Mouse (Mus musculus) large intestine, adult 2 months (tissue): ENCODE measurements around the gene Fbxo10. TPM values are rescaled to one million over a fixed set of nuclear protein-coding genes. Genes with fewer than 3 reads are reported as not detected.
A peak's percentile ranks its signal among the peaks of the same experiment; 100 is the strongest.
"Not testable (repeated sequence)": the region's sequence is repeated elsewhere in the genome, so short reads cannot be mapped to it uniquely, and the experiment has no call there.

Experiments
- DNase-seq: peaks from one replicate; pipeline ENCODE4 v3.0.0-alpha.2; 2012; ENCODE audit warnings: low read depth, low spot score
- WGBS: fragments of 180-500 bp; shearing (Covaris S2); methylation state at CpG from one replicate; pipeline ENCODE4 v1.1.7; 2018; 5-methylcytosine and 5-hydroxymethylcytosine counted together
- polyA plus RNA-seq: library from polyadenylated mRNA; depleted of rRNA; stranded (reverse); fragments of >200 nt; gene quantifications from 2 replicates; pipeline ENCODE4 v1.2.3, GENCODE M21; 2012

Fbxo10 gene
- polyA plus RNA-seq, 1 experiment, result 2.0 TPM

DNA sequence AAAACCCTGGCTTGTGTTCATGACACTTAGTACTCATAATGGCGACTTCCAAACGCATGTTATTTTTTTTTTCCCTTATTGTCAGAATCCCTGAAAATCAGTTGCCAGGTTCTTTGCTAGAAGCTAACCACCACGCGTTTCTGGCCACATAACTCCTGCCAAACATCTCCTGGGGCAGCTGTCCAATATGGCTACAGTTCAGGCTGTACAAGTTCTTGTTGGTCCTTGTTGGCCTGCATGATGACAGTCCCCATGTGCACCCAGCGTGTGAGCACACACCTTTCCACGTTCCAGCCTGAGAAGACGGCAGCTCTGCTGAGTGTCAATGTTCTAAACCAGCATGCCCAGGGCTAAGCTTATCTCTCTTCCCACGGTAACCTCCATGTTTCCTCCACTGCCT lies 29.0 kb downstream of the Fbxo10 start:
- 84% methylated on average over 8 of the region's 8 CpGs for WGBS
- DNase-seq, result no peak

DNA sequence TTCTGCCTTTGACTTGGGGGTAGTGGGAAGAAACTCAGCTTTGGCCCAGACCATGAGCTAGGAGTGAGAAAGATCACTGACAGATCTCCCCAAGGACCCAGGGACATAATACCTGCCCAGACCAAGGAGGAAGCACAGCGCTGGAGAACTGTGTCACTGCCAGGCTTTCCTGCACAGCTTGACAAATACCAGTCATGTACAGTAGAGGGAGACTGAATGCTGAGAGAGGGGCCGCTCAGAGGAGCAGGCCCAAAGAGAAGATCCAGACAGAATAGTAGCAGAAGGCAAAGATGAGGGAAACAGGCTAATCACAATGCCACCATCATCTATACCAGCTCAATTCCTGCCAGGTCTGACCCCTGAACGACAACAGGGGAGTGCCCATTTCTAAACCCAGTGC lies 29.5 kb downstream of the Fbxo10 start:
- 50% methylated on average over 3 of the region's 3 CpGs for WGBS
- DNase-seq, result no peak

DNA sequence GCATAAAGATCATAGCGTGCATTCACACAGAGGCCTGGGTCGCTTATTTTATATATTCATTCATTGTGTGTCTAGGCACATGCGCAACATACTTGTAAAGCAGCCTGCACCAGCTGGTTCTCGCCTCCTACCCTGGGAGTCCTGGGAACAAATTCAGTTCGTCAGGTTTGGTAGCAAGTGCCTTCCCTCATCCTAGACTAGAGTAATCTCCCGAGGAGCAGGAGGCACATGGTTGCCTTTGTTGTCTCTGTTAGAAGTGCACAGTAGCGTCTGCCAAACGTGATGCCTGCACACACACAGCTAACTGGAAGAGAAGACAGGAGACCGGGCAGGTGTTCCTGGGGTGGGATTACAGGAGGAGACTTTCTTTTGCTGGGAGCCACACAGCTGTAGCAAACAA lies 36.4 kb downstream of the Fbxo10 start:
- DNase-seq, result no peak
- WGBS, result 77% methylated on average over 9 of the region's 9 CpGs

DNA sequence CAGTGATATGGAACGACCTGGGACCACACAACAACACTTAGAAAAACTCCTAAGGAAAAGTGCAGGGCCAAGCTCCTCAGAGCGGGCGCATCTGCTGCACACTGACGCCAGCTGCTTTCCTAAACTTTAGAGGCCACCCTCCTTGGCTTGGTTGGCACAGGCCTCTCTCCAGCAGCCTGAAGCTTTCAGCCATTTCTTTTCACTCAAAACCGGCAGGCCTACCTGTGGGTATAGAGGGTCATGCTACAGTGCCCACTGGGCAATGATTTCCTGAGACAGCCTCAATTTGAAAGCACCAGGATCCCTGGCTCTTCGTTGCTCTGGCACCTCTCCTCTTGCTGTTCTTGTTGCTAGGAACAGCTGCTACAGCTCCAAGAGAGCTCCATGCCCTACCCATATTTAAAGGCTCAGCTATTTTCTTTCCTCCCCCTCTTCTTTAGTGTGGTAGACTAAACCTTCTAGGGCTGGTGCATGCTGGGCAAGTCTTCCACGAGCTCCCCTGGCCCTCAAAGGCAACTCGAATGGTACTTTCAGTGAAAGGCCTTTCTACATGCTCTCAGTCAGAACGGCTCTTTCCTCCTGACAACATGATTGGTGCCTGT lies 37.0 kb downstream of the Fbxo10 start:
- DNase-seq, result no peak
- WGBS, result 84% methylated on average over 9 of the region's 9 CpGs

DNA sequence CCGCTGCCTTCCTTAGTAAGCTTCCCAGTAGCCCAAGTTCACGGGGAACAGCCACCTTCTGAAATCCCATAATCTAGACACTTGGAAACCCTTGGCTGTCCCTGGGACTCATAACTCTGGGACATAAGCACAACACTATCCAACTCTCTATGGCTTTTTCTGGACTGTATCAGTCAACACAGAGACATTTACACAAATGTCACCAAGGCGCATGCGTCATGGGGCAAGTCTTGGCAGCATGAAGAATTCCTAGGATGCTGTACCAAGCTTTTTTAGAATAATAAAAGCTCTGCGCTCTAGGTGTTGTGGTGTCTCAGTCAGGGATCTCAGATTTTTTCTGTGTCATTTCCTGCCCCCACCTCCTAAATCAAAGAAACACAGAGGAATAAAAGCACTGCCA lies 37.7 kb downstream of the Fbxo10 start:
- DNase-seq, result no peak
- 92% methylated on average over 5 of the region's 5 CpGs for WGBS

DNA sequence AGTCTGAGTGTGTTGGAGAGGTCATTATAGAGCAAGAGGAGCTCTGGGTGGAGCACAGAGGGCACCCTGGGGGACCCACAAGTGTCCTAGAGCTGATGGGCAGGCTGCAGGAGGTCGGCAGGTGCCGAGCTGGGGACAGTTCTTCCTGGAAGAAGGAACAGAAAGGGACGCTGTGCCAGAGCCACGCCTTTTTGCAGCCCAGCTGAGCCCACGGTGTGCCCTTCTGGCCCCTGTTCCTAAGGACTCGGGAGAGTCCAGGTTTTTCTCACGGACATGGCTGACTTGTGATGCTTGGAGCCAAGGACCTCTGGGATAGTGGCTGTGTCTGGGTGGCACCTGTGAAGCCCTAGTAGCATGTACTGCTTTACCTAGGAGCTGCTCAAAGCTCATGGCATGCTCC lies 43.6 kb downstream of the Fbxo10 start:
- DNase-seq, result no peak
- WGBS, result 30% methylated on average over 7 of the region's 7 CpGs

DNA sequence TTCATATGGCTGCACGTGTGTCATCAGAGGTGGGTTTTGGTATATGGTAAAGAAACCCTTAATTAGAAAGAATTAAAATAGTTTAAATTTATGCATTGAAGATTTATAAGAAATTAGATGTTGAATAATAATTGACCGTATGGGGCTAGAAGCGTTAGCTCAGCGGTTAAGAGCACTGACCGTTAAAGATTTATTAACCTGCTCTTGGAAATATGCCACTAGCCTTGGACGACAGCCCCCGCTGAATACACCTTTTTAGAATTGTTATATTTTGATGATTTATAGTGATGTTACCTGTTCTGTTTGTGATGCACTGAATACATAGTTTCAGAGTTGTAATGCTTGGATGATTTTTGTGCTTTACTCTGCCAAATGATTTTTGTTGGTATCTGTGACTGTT lies 44.9 kb downstream of the Fbxo10 start:
- 90% methylated on average over 7 of the region's 7 CpGs for WGBS
- DNase-seq, result not testable (repeated sequence)

DNA sequence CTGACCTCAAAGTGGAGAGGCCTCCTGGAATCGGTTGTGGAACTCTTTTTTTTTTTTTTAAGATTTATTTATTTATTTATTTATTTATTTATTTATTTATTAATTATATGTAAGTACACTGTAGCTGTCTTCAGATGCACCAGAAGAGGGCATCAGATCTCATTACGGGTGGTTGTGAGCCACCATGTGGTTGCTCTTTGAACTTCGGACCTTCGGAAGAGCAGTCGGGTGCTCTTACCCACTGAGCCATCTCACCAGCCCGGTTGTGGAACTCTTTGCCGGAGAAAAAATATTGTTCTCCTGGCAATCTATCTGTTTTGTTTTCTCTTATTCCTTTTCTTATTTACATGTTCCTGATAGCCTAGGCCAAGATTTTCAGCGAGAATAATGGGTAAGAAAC lies 45.5 kb downstream of the Fbxo10 start:
- WGBS, result 70% methylated on average over 8 of the region's 8 CpGs
- not testable (repeated sequence) for DNase-seq

DNA sequence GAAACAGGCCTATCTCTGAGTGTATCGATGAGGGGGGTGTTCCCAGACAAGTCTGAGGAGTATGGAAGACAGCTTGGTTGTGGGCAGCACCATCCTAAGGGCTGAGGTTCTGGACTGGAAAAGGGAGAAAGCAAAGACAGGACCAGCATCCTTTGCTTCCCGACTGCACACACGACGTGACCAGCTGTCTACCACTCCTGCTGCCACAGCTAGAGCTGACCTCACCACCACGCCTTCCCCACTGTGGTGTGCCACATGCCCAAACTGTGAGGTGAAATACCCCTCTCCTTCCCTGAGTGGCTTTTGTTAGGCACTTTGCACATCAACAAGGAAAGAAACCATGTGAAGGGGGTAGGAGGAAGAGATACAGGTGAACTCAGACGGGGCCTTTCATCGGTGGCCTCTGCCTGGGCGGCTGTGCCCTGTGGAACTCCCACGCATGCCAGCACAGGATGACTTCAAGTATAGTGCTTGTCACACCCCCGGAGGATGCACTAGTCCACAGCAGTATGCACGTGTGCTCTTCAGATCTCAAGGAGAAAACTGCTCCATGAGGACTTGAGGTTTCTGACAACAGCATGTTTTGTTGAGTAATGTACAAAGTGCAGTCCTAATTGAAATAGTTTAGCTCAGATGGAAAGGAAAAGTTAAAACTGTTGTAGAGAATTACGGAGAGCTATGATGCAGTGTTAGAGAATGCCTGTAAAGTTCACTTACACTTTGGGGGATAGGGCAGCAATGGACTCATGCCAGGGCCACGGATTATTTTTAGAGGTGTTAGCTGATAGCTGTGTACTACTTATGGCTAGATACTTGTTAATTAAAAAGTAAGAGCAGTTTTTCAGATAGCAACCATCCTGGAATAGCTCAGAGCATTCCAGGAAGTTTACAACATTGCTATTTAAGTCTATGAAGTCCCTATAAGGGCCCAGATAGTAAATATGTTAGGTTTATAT lies 46.7 kb downstream of the Fbxo10 start:
- 90% methylated on average over 13 of the region's 13 CpGs for WGBS
- no peak for DNase-seq

DNA sequence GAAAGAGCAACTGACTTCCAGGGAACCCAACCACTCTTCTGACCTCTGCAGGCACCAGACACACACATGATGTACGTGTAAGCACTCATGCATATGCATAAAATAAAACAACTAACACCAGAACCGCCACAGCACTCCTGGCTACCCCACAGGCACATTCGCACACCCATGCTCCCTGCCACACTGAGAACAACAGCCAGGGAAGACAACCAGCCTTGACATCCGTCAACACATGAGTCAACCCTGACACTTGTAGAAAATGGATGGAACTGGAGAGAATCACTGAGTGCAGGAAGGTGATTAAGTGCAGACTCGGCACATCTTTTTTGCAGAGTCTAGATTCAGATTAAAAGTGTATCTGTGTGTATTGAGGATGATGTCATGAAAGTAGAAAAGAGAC lies 47.8 kb downstream of the Fbxo10 start:
- DNase-seq, result no peak
- WGBS, result 84% methylated on average over 5 of the region's 5 CpGs

DNA sequence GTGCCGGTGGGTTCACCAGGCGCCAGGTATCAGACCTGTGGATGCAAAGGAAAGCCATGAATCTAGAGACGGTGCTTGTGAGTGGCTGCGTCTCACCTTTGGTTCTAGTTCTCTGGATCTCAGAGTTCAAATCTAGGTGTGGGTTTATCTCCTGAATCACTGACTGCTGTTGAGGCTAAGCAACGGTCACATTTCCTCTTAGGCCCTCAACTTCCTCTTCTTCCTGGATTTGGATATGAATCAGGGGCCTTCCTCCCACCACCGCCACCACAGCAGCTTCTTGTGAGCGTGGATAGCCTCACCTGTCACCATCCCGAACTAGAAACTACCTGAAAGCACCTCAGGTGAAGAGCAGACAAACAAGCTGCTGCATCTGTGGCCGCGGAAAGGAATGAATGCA lies 48.4 kb downstream of the Fbxo10 start:
- 92% methylated on average over 10 of the region's 10 CpGs for WGBS
- no peak for DNase-seq

DNA sequence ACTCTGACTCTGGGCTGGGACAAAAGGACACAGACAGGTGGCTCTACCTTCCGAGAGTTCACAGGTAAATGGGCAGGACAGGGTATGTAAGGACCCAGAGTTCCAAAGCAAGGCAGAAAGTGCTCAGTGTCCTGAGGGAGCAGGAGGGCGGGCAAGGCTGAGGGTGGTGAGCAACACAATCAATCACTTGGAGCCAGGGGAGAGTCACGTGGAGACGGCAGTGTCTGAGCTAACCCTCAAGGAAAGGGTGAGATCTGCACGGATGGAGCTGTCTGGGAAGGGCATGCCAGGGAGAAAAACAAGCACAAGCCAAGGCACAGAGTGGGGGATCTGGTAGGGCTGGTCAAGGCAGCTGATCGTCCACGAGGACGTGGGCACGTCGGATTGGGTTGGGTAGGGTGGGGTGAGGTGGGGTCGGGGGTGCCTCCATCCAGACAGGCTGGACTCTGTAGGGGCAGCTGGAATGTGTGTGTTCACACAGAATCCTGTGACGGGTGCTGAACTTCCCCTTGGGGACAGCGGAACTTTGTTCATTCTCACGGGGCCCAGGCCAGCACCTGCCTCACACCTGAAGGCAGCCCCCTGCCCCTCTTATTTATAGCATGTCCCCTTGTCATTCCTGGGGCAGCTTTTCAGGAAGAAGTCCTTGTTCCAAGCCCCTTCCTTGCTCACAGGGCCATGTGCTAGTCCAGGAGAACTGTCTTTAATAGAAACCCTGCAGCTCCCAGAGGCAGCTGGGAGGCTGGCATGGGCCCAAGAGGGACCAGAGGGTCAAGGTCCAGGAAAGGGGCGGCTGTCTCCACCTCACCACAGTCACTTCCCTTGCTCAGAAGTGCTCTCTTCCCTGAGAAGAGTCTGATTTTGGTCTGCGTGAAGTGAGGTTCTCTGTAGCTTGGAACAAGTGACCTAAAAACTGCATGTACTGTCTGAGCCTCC lies 49.4 kb downstream of the Fbxo10 start:
- WGBS, result 38% methylated on average over 16 of the region's 16 CpGs
- DNase-seq, result no peak

DNA sequence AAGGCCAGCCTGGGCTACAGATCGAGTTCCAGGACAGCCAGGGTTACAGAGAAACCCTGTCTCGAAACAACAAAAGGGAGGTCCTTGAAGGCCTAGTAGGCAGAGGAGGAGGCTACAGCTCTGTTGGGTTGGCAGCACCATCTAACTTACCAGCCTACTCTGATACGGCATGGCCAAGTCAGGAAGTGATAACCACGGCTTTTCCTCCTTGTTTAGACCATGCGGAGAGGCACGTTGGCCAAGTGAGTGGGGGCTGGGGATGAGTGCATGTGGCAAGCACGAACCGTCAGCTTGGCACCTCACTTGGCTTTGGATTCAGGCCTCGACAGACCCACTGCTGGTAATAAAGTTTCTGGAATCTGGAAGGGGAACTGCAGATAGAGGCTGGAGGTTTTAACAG lies 51.8 kb downstream of the Fbxo10 start:
- DNase-seq, result no peak
- WGBS, result 86% methylated on average over 9 of the region's 9 CpGs

DNA sequence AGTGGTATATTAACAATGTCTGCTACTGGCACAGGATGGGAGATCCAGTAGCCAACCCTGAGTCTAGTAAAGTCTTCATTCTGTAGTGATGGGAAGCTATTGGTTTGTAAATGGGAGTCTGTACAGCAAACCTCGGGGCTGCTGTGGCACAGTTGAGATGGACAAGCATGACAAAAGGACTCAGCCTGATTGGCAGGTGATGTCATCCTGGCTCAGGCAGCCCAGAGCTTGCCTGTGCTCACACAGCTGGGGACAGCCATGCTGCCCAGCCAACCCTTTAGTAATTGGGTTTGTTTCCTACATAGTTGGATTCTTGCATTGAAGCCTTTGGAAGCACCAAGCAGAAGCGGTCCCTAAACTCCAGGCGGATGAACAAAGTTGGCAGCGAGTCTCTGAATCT lies 57.9 kb downstream of the Fbxo10 start:
- 93% methylated on average over 4 of the region's 4 CpGs for WGBS
- DNase-seq, result no peak

DNA sequence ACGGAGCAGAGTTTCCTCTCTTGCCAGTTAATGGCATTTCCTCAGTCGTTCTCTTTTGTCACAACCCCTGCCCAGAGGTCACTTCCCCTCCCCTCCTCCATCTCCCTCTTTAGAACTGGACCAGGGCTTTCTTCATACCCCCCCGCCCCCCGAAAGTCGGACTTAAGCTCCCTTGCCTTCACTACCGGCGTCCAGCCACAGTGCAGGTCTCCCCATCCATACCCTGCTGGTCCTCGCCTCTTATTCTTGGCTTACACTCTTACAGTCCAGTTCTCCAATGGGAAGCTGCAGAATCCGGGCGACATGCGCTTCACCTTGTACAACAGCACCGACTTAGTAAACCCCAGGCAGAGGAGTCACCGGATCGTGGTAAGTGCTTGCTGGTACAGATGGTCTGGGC lies 65.4 kb downstream of the Fbxo10 start:
- 2% methylated on average over 14 of the region's 14 CpGs for WGBS

DNA sequence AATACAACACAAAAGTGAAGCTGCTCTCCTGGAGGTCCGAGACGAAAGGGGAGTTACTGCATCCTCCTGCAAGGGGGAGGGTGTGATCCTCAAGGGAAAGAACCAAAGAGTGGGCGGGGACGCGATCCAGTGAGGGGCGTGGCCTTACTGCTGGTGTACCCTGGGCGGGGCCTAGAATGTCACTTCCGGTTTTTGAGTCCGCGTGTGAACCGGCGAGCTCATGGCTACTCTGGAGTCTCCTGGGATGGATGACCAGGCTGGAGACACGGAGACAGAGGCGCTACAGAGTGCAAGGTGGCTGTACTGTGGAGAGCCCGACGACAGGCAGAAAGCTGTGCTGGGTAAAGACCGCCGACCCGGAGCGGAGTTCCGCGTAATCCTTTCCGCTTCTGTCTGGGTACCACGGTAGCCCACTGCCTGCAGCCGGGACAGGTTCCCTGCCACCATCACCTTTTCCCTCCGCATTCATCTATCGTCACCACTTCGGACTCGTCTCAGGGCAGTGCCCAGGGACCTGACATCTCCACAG lies 65.9 kb downstream of the Fbxo10 start, which contains the start of gene Polr1e:
Gene Polr1e (plus strand): TSS at position 132 of the 529 bp plus-strand sequence.
- DNase-seq, result peak; percentile 95
- under 1% methylated on average over 29 of the region's 29 CpGs for WGBS

More for the DNA sequence above, 65.4 kb downstream of the Fbxo10 start:
- DNase-seq, result no peak

DNA sequence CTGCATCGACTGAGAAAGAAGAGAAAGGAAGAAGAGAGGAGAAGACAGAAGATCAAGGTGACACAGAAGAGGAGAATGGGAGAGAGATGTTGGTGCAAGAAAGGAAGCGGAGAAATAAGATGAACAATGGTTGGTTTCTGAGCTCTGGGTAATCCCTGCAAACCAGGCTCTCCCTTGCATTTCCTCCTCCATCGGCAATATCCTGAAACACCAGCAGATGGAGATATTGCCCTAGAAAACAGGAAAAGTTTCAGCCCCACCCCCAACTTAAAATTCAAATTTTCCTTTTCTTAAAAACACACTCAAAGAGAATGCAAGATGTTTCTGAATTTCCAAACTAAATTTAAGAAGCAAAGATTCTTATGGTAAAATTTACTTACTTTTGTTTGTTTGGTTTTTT lies 68.8 kb downstream of the Fbxo10 start:
- 10% methylated on average over 3 of the region's 3 CpGs for WGBS

DNA sequence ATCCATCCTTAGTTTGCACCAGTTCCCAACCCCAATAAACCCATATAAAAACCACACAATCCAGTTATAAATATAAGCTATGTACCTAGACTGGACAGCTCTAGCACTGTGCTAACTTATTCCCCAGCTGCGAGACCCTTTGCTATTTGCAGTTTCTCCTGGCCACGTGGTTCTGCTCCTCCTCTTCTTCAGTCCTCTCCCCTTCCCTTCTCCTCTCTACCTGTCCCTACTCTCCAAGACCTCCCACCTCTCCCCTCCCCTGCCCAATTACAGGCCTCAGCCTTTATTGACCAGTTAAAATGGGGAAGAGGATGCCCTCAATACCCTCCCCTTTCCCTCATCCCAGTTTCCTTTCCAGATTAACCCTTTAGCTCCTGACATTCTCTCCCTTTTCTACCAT lies 70.9 kb downstream of the Fbxo10 start:
- DNase-seq, result no peak
- 1% methylated on average over 2 of the region's 2 CpGs for WGBS

More for the DNA sequence above, 68.8 kb downstream of the Fbxo10 start:
- DNase-seq, result peak; percentile 46

DNA sequence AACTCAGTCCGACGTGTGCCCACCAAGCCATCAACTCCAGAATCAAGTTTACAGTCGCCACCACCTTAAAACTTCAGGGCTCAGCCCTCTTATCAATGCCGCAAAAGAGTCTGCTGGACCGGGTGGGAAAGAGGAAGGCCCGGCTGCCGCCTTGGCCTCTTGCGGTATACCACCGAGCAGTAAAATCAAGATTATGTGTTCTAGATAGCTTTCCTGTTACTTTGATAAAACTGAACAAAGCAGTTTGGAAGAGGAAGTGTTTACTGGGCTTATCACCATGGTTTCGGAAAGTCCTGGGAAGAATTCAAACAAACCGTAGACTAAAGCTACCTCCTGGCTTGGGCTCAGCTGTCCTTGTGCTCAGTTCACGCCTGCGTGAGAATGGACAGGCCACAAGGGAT lies 71.4 kb downstream of the Fbxo10 start:
- DNase-seq, result no peak
- under 1% methylated on average over 13 of the region's 13 CpGs for WGBS
